Mouse (Mus musculus) kidney, adult 2 months (tissue): ENCODE measurements around the gene Lrrc7.

Experiments
- CTCF ChIP-seq: fragments of 200-500 bp; conservative IDR thresholded peaks from 2 replicates; pipeline ENCODE4 v1.5.1; 2011; ENCODE audit warnings: low read depth, mild to moderate bottlenecking, control low read depth, low read length, moderate library complexity, mixed read lengths; ENCODE audit not compliant: insufficient read depth, insufficient read length
- POLR2A ChIP-seq: fragments of 200-500 bp; IDR thresholded peaks from one replicate; pipeline ENCODE4 v1.6.1; 2011; ENCODE audit warnings: low read depth, low read length, control low read depth

GRCm38 (mm10) chr3:158543481-158543880, 18.5 kb downstream of the Lrrc7 start:
- TF ChIP-seq CTCF: no peak
- TF ChIP-seq POLR2A: no peak
